Mouse (Mus musculus): ENCODE data around the gene Cs.

The Cs gene

GRCm38 (mm10) chr10:128403931-128404330 is 66.4 kb downstream of the Cs start:
- DNase-seq (ENCODE audit: low read depth, low spot score), result no peak

GRCm38 (mm10) chr10:128408591-128409535 is 71.3 kb downstream of the Cs start:
- DNase-seq (ENCODE audit: low read depth, low spot score), result peak; percentile 14

- peak; percentile 98 for DNase-seq (ENCODE audit: low read depth, low spot score)
Measured at GRCm38 (mm10) chr10:128409692-128410559, 72.4 kb downstream of the Cs start.

- peak; percentile 83 for DNase-seq (ENCODE audit: low read depth, low spot score)
Measured at GRCm38 (mm10) chr10:128410560-128410845, 73.0 kb downstream of the Cs start.

- DNase-seq (ENCODE audit: low read depth, low spot score), result peak; percentile 98
Measured at GRCm38 (mm10) chr10:128411211-128412054, 73.9 kb downstream of the Cs start, which contains the start of the genes Nabp2 and Rnf41. Gene Nabp2 (minus strand): TSS chr10:128411492. Gene Rnf41 (plus strand): TSS chr10:128411657.

GRCm38 (mm10) chr10:128412055-128412381 is 74.5 kb downstream of the Cs start:
- DNase-seq (ENCODE audit: low read depth, low spot score), result no peak

All from A20 (cell line).